Mouse (Mus musculus) midbrain, embryonic 14.5 days (tissue): ENCODE measurements at regions not wholly inside any gene's neighbourhood (a gene's known extent, or its start where the extent isn't known, plus 50 kb on each side); places are given as distances from the start of the nearest gene placed in this dataset.
A peak's percentile ranks its signal among the peaks of the same experiment; 100 is the strongest.

ENCODE experiments used
- ATAC-seq: fragments of 200-750 bp; cut with Nextera tagmentation; 2 replicates; pipeline ENCODE4 v1.8.0; 2017; ENCODE audit warnings: moderate number of reproducible peaks, moderate library complexity; ENCODE audit not compliant: low FRiP score, low TSS enrichment
- DNase-seq: peaks from one replicate; pipeline ENCODE4 v3.0.0-alpha.2; 2015
- H3K27ac ChIP-seq: fragments of 300-500 bp; sonication (generic); replicated peaks from 2 replicates; pipeline ENCODE4 v1.5.1; 2014; ENCODE audit warnings: mild to moderate bottlenecking, low read depth, low read length, moderate library complexity
- H3K27me3 ChIP-seq: fragments of 300-500 bp; sonication (generic); 2 replicates; pipeline ENCODE4 v1.6.1; 2014; ENCODE audit warnings: low read length, control low read depth, mixed read lengths; ENCODE audit not compliant: control insufficient read depth, insufficient read depth
- H3K36me3 ChIP-seq: fragments of 300-500 bp; sonication (generic); 2 replicates; pipeline ENCODE4 v1.6.1; 2014; ENCODE audit warnings: low read length, control low read depth; ENCODE audit not compliant: control insufficient read depth, insufficient read depth
- H3K4me1 ChIP-seq: fragments of 300-500 bp; sonication (generic); 2 replicates; pipeline ENCODE4 v1.6.1; 2014; ENCODE audit warnings: mild to moderate bottlenecking, antibody characterized with exemption, low read length, control low read depth; ENCODE audit not compliant: control insufficient read depth, insufficient read depth
- H3K4me2 ChIP-seq: fragments of 300-500 bp; sonication (generic); 2 replicates; pipeline ENCODE4 v1.6.1; 2014; ENCODE audit warnings: mild to moderate bottlenecking, low read length, moderate library complexity
- H3K4me3 ChIP-seq: fragments of 300-500 bp; sonication (generic); replicated peaks from 2 replicates; pipeline ENCODE4 v1.5.1; 2014; ENCODE audit warnings: low read depth, low read length
- H3K9ac ChIP-seq: fragments of 300-500 bp; sonication (generic); replicated peaks from 2 replicates; pipeline ENCODE4 v1.6.1; 2014; ENCODE audit warnings: mild to moderate bottlenecking, low read length, moderate library complexity
- H3K9me3 ChIP-seq: fragments of 300-500 bp; sonication (generic); 2 replicates; pipeline ENCODE4 v1.6.1; 2016; ENCODE audit warnings: low read length, control low read depth, mixed read lengths; ENCODE audit not compliant: control insufficient read depth
- WGBS: fragments of 180-500 bp; shearing (Covaris S2); extraction: QIAGEN DNeasy Blood & Tissue Kit; methylation state at CpG from one replicate; pipeline ENCODE4 v1.1.7; 2014; 5-methylcytosine and 5-hydroxymethylcytosine counted together

DNA sequence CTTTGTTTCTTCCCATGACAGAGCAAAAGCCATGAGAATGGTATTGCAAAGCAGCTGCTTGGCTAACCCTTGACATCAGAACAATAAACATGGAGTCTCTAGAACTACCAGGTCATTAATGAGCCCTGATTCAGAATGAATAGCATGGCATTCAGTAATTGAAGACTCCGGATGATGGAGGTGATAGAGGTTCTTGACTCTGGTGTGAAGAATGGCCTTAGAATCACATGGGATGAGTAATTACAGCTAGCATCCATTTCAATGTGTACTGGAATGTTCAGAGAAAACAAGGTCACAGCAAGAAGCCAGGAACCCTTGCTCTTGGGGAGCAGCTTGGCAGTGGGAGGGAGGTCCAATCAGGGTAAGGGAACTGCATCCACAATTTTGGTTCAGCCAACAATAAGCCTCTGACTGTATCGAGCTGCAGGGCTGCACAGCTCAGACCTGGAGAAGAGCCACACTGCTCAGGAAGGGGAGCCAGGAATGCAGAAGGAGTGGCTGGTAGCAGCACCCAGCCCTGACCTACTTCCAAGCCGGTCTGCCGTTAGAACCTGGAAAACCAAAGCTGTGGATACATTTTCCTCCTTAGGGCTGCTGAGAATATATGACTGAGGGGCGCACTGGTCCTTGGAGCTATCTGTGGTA, 275.1 kb downstream of the Maf start:
- H3K4me2 ChIP-seq = no peak overlapping the region
- H3K4me1 ChIP-seq = no peaks in the 10 kb centered on the region
- DNase-seq = no peak
- ATAC-seq = no peak
- no peak overlapping the region for H3K4me3 ChIP-seq
- no peak overlapping the region for H3K27ac ChIP-seq
- H3K27me3 ChIP-seq = 0 out of 2 replicates have a peak, but pooled peaks cover under 1% of the 10 kb centered on the region
- H3K9me3 ChIP-seq = no peaks in the 10 kb centered on the region
- 79% methylated on average over 5 of the region's 5 CpGs for WGBS
- no peaks in the 10 kb centered on the region for H3K36me3 ChIP-seq
- H3K9ac ChIP-seq = no peak overlapping the region

DNA sequence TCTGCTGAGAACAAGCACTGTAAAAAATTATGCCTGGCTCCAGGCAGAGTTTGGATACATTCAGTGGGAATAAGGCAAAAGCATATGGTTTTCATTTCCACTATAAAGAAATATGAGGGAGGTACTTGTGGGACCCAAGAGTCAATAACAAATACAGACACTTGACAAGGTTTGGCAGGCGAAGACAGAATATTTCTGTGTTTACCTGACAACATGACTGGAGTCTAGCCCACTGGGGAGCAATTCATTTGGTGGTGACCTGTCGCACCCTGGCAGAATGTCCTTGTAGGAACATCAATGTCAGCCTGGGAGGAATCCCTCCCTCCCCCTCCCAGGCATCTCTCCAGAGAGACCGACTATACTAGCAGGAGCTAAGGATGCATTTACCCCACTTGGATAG, 276.8 kb downstream of the Maf start:
- no peaks in the 10 kb centered on the region for H3K9me3 ChIP-seq
- H3K4me3 ChIP-seq = no peak overlapping the region
- ATAC-seq (no peak), DNase-seq (no peak)
- no peaks in the 10 kb centered on the region for H3K4me1 ChIP-seq
- WGBS = 68% methylated on average over 3 of the region's 3 CpGs
- H3K27ac ChIP-seq = no peak overlapping the region
- H3K27me3 ChIP-seq = 0 out of 2 replicates have a peak, but pooled peaks cover 2% of the 10 kb centered on the region
- H3K9ac ChIP-seq = no peak overlapping the region
- H3K36me3 ChIP-seq = no peaks in the 10 kb centered on the region
- no peak overlapping the region for H3K4me2 ChIP-seq

DNA sequence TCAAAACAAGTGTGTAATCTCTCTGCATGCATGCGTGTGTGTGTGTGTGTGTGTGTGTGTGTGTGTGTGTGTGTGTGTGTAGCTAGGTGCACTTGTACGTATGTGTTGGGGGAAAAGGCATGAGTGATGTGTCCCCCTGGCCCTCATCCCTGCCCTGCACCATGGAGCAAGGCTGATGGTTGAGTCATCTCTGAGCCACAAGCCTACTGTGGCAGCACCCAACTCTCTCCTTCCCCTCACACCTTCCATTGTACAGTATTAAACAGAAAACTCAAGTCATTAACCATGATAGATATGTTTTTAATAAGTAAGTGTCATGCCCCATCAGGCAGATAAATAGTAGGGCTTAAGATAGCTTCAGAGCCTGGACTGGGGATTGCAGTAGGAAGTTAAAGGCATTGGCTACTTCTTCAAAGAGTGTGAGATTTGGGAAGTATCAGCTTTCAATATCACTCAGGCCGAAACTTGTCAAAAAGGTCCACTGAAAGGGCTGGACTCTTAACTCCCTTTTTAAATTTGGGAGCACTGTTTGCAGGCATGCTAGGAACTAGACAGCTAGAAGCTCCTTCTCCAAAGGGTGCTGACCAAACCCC, 278.2 kb downstream of the Maf start:
- Histone ChIP-seq H3K36me3 (no peaks in the 10 kb centered on the region), H3K9ac (no peak overlapping the region), H3K4me2 (no peak overlapping the region), H3K9me3 (no peaks in the 10 kb centered on the region), H3K27me3 (0 out of 2 replicates have a peak, but pooled peaks cover 2% of the 10 kb centered on the region), H3K4me1 (no peaks in the 10 kb centered on the region), H3K27ac (no peak overlapping the region), H3K4me3 (no peak overlapping the region)
- WGBS = 86% methylated on average over 3 of the region's 3 CpGs
- no peak for DNase-seq
- no peak for ATAC-seq

DNA sequence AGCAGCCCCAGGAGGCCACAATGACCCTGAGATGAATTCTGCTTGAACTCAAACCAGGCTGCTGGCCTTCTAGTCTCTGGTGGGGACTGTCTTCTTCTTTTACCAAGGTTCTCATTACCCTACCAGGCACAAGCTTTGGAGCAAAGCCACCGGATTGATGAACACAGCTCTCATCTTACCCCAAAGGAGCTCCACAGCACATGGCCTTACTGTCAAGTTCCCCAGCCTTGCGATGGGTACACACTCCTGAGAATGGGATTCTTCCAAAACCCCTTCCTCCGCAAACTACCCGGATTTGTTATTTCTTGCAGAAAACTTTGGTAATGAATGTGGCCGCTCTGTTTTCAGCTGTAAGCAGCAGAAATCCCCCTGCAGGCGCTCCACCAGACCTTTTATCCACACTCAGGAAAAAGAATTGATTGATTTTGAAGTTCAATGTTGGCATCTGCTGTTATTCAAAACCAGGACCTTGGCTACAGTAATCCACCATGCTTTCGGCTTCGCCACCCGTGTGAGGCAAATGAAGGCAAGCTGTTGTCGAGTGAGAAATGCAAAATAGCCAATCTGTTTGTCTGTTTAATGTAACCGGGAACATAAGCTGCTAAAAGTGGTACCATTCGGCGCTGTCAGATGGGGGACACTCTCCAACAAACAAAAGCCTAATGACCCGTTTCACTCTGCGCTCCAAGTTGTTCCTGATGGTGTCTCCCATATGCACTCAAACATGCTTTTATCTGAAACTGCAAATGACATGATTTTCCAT, 278.9 kb downstream of the Maf start:
- DNase-seq (peak; percentile 22), ATAC-seq (no peak)
- Histone ChIP-seq H3K4me2 (no peak overlapping the region), H3K4me1 (no peaks in the 10 kb centered on the region), H3K9ac (no peak overlapping the region), H3K4me3 (no peak overlapping the region), H3K27ac (no peak overlapping the region), H3K27me3 (0 out of 2 replicates have a peak, but pooled peaks cover 2% of the 10 kb centered on the region), H3K36me3 (no peaks in the 10 kb centered on the region), H3K9me3 (no peaks in the 10 kb centered on the region)
- 69% methylated on average over 15 of the region's 15 CpGs for WGBS

DNA sequence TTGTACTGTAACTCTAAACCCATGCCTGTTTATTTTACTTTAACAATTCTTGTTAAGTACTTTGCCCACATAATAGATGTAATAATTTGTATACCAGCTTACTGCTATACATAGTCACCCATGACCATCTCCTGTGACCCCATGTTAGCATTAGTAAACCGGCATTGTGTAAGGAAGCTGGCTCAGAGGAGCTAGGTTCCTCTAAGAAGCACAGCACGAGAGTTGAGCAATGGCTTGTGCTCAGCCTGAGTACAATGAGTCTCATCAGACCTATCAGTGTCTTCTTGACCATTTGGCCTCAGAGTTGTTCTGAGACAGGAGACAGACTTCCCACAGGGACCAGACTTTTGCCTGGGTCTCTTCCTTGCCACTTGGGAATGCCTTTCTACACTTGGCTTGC, 279.6 kb downstream of the Maf start:
- DNase-seq (no peak), ATAC-seq (no peak)
- no peaks in the 10 kb centered on the region for H3K4me1 ChIP-seq
- H3K36me3 ChIP-seq = no peaks in the 10 kb centered on the region
- no peak overlapping the region for H3K4me3 ChIP-seq
- H3K4me2 ChIP-seq = no peak overlapping the region
- 0 out of 2 replicates have a peak, but pooled peaks cover 2% of the 10 kb centered on the region for H3K27me3 ChIP-seq
- no peaks in the 10 kb centered on the region for H3K9me3 ChIP-seq
- 81% methylated on average over 2 of the region's 2 CpGs for WGBS
- no peak overlapping the region for H3K27ac ChIP-seq
- H3K9ac ChIP-seq = no peak overlapping the region

DNA sequence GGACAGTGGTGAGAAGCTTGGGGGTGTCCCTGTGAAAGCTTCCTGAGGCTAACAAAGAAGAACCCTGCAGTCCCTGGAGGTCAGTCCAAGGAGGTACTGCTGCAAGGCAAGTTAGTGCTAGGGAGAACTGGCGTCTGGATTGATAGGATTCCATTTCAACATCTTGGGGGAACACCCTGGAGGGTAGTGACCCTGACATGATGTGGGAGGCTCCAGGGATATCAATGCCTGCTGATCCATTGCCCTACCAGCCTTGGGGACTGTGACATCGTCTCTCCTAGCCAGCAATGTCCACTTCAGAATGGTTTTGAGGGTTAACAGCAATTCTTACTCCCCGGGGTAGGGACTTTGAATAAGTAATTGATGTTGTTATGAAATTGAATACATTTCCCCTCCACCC, 280.1 kb downstream of the Maf start:
- Histone ChIP-seq H3K36me3 (no peaks in the 10 kb centered on the region), H3K4me3 (no peak overlapping the region), H3K27ac (no peak overlapping the region), H3K9me3 (no peaks in the 10 kb centered on the region), H3K4me2 (no peak overlapping the region), H3K4me1 (no peaks in the 10 kb centered on the region), H3K27me3 (0 out of 2 replicates have a peak, but pooled peaks cover 2% of the 10 kb centered on the region), H3K9ac (no peak overlapping the region)
- no peak for ATAC-seq
- WGBS = 73% methylated on average over 3 of the region's 3 CpGs
- no peak for DNase-seq

GRCm38 (mm10) chr8:115426543-115426942, 281.1 kb downstream of the Maf start:
- no peak overlapping the region for H3K4me3 ChIP-seq
- no peaks in the 10 kb centered on the region for H3K36me3 ChIP-seq
- H3K27ac ChIP-seq = no peak overlapping the region
- H3K9ac ChIP-seq = no peak overlapping the region
- DNase-seq = no peak
- 0 out of 2 replicates have a peak, but pooled peaks cover 2% of the 10 kb centered on the region for H3K27me3 ChIP-seq
- WGBS = 82% methylated on average over 3 of the region's 3 CpGs
- no peak for ATAC-seq
- no peak overlapping the region for H3K4me2 ChIP-seq
- no peaks in the 10 kb centered on the region for H3K9me3 ChIP-seq
- H3K4me1 ChIP-seq = no peaks in the 10 kb centered on the region

- Histone ChIP-seq H3K36me3 (no peaks in the 10 kb centered on the region), H3K27me3 (0 out of 2 replicates have a peak, but pooled peaks cover 2% of the 10 kb centered on the region), H3K4me2 (no peak overlapping the region), H3K9me3 (no peaks in the 10 kb centered on the region), H3K27ac (no peak overlapping the region), H3K4me1 (no peaks in the 10 kb centered on the region), H3K4me3 (no peak overlapping the region), H3K9ac (no peak overlapping the region)
- ATAC-seq (no peak), DNase-seq (no peak)
- 48% methylated on average over 2 of the region's 2 CpGs for WGBS
Measured at GRCm38 (mm10) chr8:115425360-115425759, 282.2 kb downstream of the Maf start.
